28 mouse cellular contexts compared by ENCODE assay signal in the genomic region with DNA sequence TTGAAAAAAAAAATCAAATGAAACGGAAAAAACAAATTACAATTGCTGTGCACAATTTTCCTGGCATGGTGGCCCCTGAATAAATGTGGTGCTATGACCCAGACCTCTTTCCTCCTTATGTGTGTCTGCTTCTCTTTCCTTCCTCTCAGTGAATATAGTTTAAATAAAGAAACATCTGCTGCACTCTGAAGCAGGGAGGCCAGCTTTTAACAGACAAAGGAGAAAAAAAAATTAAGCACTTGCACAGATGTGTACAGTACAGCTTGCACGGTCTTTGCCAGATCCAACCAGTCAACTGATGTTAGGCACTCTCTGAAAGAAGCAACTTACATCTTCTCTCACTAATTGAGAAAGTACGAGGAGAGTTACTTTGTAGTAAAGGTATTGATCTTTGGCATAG.
DNase-seq lines count a peak whose midpoint lies in the region; ATAC-seq and TF ChIP-seq lines count a peak whose summit lies in the region.
"Had no signal": no experiment of that assay in that cellular context is flagged by ENCODE, and none has a peak within 500 bp of the region (broad histone marks: within the 10 kb centered on the region; RNA-seq: fewer than 3 reads in every experiment).

No protein-coding gene starts in this region.

- H3K36me3 ChIP-seq in ES-Bruce4 (ENCODE audit: control insufficient read depth, insufficient read depth, low read length, poor library complexity, severe bottlenecking): no peaks in the 10 kb centered on the region
- no peaks in the 10 kb centered on the region for H3K36me3 ChIP-seq in intestine, embryonic 15.5 days
- H3K36me3 ChIP-seq: embryonic facial prominence, embryonic 15.5 days; hindbrain, embryonic 13.5 days; liver, embryonic 15.5 days; neural tube, embryonic 15.5 days; stomach, embryonic 15.5 days had no signal

- intact Hi-C loops in heart, postnatal 36 days (cut with DNase I): no loop called here

- no peak for TF ChIP-seq EP300 in ES-Bruce4 (IDR thresholded peaks at IDR 0.05; ENCODE audit: insufficient read depth, low read depth, low read length)

- TF ChIP-seq POLR2A in ES-Bruce4 (IDR thresholded peaks at IDR 0.05; ENCODE audit: insufficient read depth, low read length): no peak
- no peak for TF ChIP-seq POLR2A in brain, embryonic 14.5 days (IDR thresholded peaks at IDR 0.05; ENCODE audit: borderline replicate concordance, extremely low read depth, insufficient read depth, insufficient read length, poor library complexity, severe bottlenecking)

- no peaks in the 10 kb centered on the region for H3K9me3 ChIP-seq in ES-Bruce4 (replicated peaks; ENCODE audit: control insufficient read depth, insufficient read depth, low read length, poor library complexity, severe bottlenecking)
- H3K9me3 ChIP-seq in intestine, embryonic 15.5 days: no peaks in the 10 kb centered on the region
- H3K9me3 ChIP-seq: embryonic facial prominence, embryonic 15.5 days; hindbrain, embryonic 13.5 days; liver, embryonic 15.5 days; neural tube, embryonic 15.5 days; stomach, embryonic 15.5 days had no signal

- no peak overlapping the region for H3K9ac ChIP-seq in ES-Bruce4 (ENCODE audit: low read depth, poor library complexity, severe bottlenecking)
- H3K9ac ChIP-seq in intestine, embryonic 15.5 days: no peak overlapping the region
- H3K9ac ChIP-seq: embryonic facial prominence, embryonic 15.5 days; hindbrain, embryonic 13.5 days; liver, embryonic 15.5 days; neural tube, embryonic 15.5 days; stomach, embryonic 15.5 days had no signal

- peak overlapping the region; percentile 61; the same call in 1 of the 2 replicates for H3K27ac ChIP-seq in ES-Bruce4 (ENCODE audit: insufficient read depth, low read length)
- no peak overlapping the region for H3K27ac ChIP-seq in intestine, embryonic 15.5 days
- H3K27ac ChIP-seq: embryonic facial prominence, embryonic 15.5 days; hindbrain, embryonic 13.5 days; liver, embryonic 15.5 days; neural tube, embryonic 15.5 days; stomach, embryonic 15.5 days had no signal

- 40% methylated on average over 3 of the region's 3 CpGs for WGBS in intestine, embryonic 15.5 days

- no peak for ATAC-seq in intestine, embryonic 15.5 days
- ATAC-seq: activated CD4-positive, CD25-positive, alpha-beta regulatory T cell, adult 4 months; forebrain, embryonic 16.5 days had no signal

- H3K4me3 ChIP-seq in ES-Bruce4 (ENCODE audit: low read depth, low read length): no peak overlapping the region
- H3K4me3 ChIP-seq in intestine, embryonic 15.5 days (replicated peaks): no peak overlapping the region
- H3K4me3 ChIP-seq: embryonic facial prominence, embryonic 15.5 days; hindbrain, embryonic 13.5 days; liver, embryonic 15.5 days; neural tube, embryonic 15.5 days; stomach, embryonic 15.5 days had no signal

- no peak for TF ChIP-seq CTCF in ES-Bruce4 (IDR thresholded peaks at IDR 0.05; ENCODE audit: low read depth, low read length)
- no peak for TF ChIP-seq CTCF in brain, embryonic 14.5 days (IDR thresholded peaks at IDR 0.05; ENCODE audit: borderline replicate concordance, extremely low read depth, insufficient read depth, insufficient read length)

- no peaks in the 10 kb centered on the region for H3K4me1 ChIP-seq in ES-Bruce4 (ENCODE audit: control insufficient read depth, insufficient read depth, low read length)
- no peaks in the 10 kb centered on the region for H3K4me1 ChIP-seq in intestine, embryonic 15.5 days (replicated peaks)
- H3K4me1 ChIP-seq: embryonic facial prominence, embryonic 15.5 days; hindbrain, embryonic 13.5 days; liver, embryonic 15.5 days; neural tube, embryonic 15.5 days; stomach, embryonic 15.5 days had no signal

- no peaks in the 10 kb centered on the region for H3K27me3 ChIP-seq in ES-Bruce4 (ENCODE audit: control insufficient read depth, insufficient read depth, low read length, poor library complexity, severe bottlenecking)
- H3K27me3 ChIP-seq in intestine, embryonic 15.5 days (replicated peaks): no peaks in the 10 kb centered on the region
- H3K27me3 ChIP-seq: CH12.LX; embryonic facial prominence, embryonic 15.5 days; hindbrain, embryonic 13.5 days; liver, embryonic 15.5 days; neural tube, embryonic 15.5 days; stomach, embryonic 15.5 days had no signal

- H3K4me2 ChIP-seq in intestine, embryonic 15.5 days (replicated peaks): no peak overlapping the region
- H3K4me2 ChIP-seq: embryonic facial prominence, embryonic 15.5 days; hindbrain, embryonic 13.5 days; liver, embryonic 15.5 days; midbrain, embryonic 11.5 days; neural tube, embryonic 15.5 days; stomach, embryonic 15.5 days had no signal

- peak; percentile 45 for DNase-seq in heart, adult 8-10 months (ENCODE audit: low spot score)
- no peak for DNase-seq in heart, postnatal 36 days
- peak; percentile 1 for DNase-seq in kidney, postnatal 14 days
- DNase-seq in kidney, postnatal 25 days: no peak
- DNase-seq in brain, embryonic 14.5 days (ENCODE audit: low read depth): peak; percentile 12
- DNase-seq: adrenal gland, adult 8-10 months; B cell, adult 2 months; cerebellum, adult 18-20 months; cerebellum, postnatal 14 days; gastrocnemius, postnatal 10 days; heart, postnatal 14 days; kidney, adult 9 months; kidney, postnatal 4 days; liver; lung, postnatal 14 days; right cerebral cortex, adult 18-20 months; right cerebral cortex, postnatal 4 days had no signal

Comparison
In these comparisons a context has a peak if more than half of its experiments do, and no peak if none do; other contexts are left out.
1. DNase-seq: peak in heart, adult 8-10 months (single experiment), kidney, postnatal 14 days (single experiment) and brain, embryonic 14.5 days (single experiment); none in heart, postnatal 36 days (0 of 2) and kidney, postnatal 25 days (0 of 2).